Comparison of ENCODE assay signal across 10 mouse cellular contexts in genomic region chr4:83984671-83985391, GRCm38 (mm10).
DNase-seq lines count a peak whose midpoint lies in the region; ATAC-seq lines count a peak whose summit lies in the region.
"Had no signal": no experiment of that assay in that cellular context is flagged by ENCODE, and none has a peak within 500 bp of the region (broad histone marks: within the 10 kb centered on the region; RNA-seq: fewer than 3 reads in every experiment).

No protein-coding gene starts in this region.

- no peaks in the 10 kb centered on the region for H3K4me1 ChIP-seq in hindbrain, embryonic 16.5 days (ENCODE audit: control insufficient read depth, insufficient read depth, low read depth, low read length)
- peaks cover 9% of the 10 kb centered on the region for H3K4me1 ChIP-seq in hindbrain, embryonic 12.5 days
- peaks cover 21% of the 10 kb centered on the region for H3K4me1 ChIP-seq in forebrain, embryonic 12.5 days
- 0 out of 2 replicates have a peak, but pooled peaks cover 2% of the 10 kb centered on the region for H3K4me1 ChIP-seq in midbrain, embryonic 16.5 days (ENCODE audit: control insufficient read depth, insufficient read depth, low read length)

- DNase-seq in layer of hippocampus, postnatal 10 days (ENCODE audit: low spot score in 2 of 2): peak; percentile 49 to 57
- DNase-seq in cerebellum, postnatal 25 days: no peak
- DNase-seq in kidney, postnatal 4 days: no peak

- no peak overlapping the region for H3K27ac ChIP-seq in hindbrain, embryonic 16.5 days (ENCODE audit: low read depth, low read length)
- H3K27ac ChIP-seq in hindbrain, embryonic 12.5 days: no peak overlapping the region
- 0 out of 2 replicates have a peak overlapping the region, but pooled peaks have one; percentile 19 for H3K27ac ChIP-seq in forebrain, embryonic 12.5 days
- no peak overlapping the region for H3K27ac ChIP-seq in midbrain, embryonic 16.5 days (ENCODE audit: low read length)
- H3K27ac ChIP-seq: embryonic facial prominence, embryonic 12.5 days; liver, embryonic 14.5 days had no signal

- H3K4me2 ChIP-seq in hindbrain, embryonic 16.5 days (ENCODE audit: low read length): no peak overlapping the region
- no peak overlapping the region for H3K4me2 ChIP-seq in hindbrain, embryonic 12.5 days (replicated peaks)
- H3K4me2 ChIP-seq in forebrain, embryonic 12.5 days: no peak overlapping the region
- H3K4me2 ChIP-seq in midbrain, embryonic 16.5 days (ENCODE audit: low read length): no peak overlapping the region
- H3K4me2 ChIP-seq: embryonic facial prominence, embryonic 12.5 days had no signal

- no peaks in the 10 kb centered on the region for H3K27me3 ChIP-seq in hindbrain, embryonic 16.5 days (replicated peaks; ENCODE audit: control insufficient read depth, insufficient read depth, low read length)
- no peaks in the 10 kb centered on the region for H3K27me3 ChIP-seq in hindbrain, embryonic 12.5 days
- H3K27me3 ChIP-seq in forebrain, embryonic 12.5 days: no peaks in the 10 kb centered on the region
- no peaks in the 10 kb centered on the region for H3K27me3 ChIP-seq in midbrain, embryonic 16.5 days (ENCODE audit: control insufficient read depth, insufficient read depth, low read depth, low read length)
- H3K27me3 ChIP-seq: embryonic facial prominence, embryonic 12.5 days had no signal

- H3K9me3 ChIP-seq in hindbrain, embryonic 16.5 days (ENCODE audit: control insufficient read depth, low read length): no peaks in the 10 kb centered on the region
- H3K9me3 ChIP-seq in hindbrain, embryonic 12.5 days (replicated peaks): no peaks in the 10 kb centered on the region
- no peaks in the 10 kb centered on the region for H3K9me3 ChIP-seq in forebrain, embryonic 12.5 days
- H3K9me3 ChIP-seq in midbrain, embryonic 16.5 days (replicated peaks; ENCODE audit: control insufficient read depth, low read length, poor library complexity, severe bottlenecking): no peaks in the 10 kb centered on the region
- H3K9me3 ChIP-seq: embryonic facial prominence, embryonic 12.5 days had no signal

- WGBS in hindbrain, embryonic 16.5 days: 78% methylated on average over 15 of the region's 15 CpGs
- 79% methylated on average over 15 of the region's 15 CpGs for WGBS in hindbrain, embryonic 12.5 days
- 65% methylated on average over 15 of the region's 15 CpGs for WGBS in forebrain, embryonic 12.5 days
- 68% methylated on average over 15 of the region's 15 CpGs for WGBS in midbrain, embryonic 16.5 days

- no peak overlapping the region for H3K9ac ChIP-seq in hindbrain, embryonic 16.5 days (ENCODE audit: low read depth, low read length)
- no peak overlapping the region for H3K9ac ChIP-seq in hindbrain, embryonic 12.5 days
- no peak overlapping the region for H3K9ac ChIP-seq in forebrain, embryonic 12.5 days
- H3K9ac ChIP-seq in midbrain, embryonic 16.5 days (ENCODE audit: low read depth, low read length): no peak overlapping the region
- H3K9ac ChIP-seq: embryonic facial prominence, embryonic 12.5 days; liver, embryonic 14.5 days had no signal

- peak; percentile 87 for ATAC-seq in hindbrain, embryonic 16.5 days
- no peak for ATAC-seq in hindbrain, embryonic 12.5 days (ENCODE audit: low FRiP score)
- 0 out of 2 replicates have a peak, but pooled peaks have one; percentile 53 for ATAC-seq in forebrain, embryonic 12.5 days (ENCODE audit: low FRiP score)
- ATAC-seq in midbrain, embryonic 16.5 days: peak; percentile 74; the same call in 1 of the 2 replicates
- ATAC-seq in erythroblast, adult 5-6 weeks (replicated peaks; ENCODE audit: low FRiP score, poor library complexity, severe bottlenecking): no peak

- H3K36me3 ChIP-seq in hindbrain, embryonic 16.5 days (ENCODE audit: control insufficient read depth, insufficient read depth, low read length): no peaks in the 10 kb centered on the region
- H3K36me3 ChIP-seq in hindbrain, embryonic 12.5 days: no peaks in the 10 kb centered on the region
- H3K36me3 ChIP-seq in forebrain, embryonic 12.5 days (replicated peaks): no peaks in the 10 kb centered on the region
- no peaks in the 10 kb centered on the region for H3K36me3 ChIP-seq in midbrain, embryonic 16.5 days (ENCODE audit: control insufficient read depth, insufficient read depth, low read length)
- H3K36me3 ChIP-seq: embryonic facial prominence, embryonic 12.5 days had no signal

- H3K4me3 ChIP-seq in hindbrain, embryonic 16.5 days (ENCODE audit: low read length): no peak overlapping the region
- no peak overlapping the region for H3K4me3 ChIP-seq in hindbrain, embryonic 12.5 days
- H3K4me3 ChIP-seq in forebrain, embryonic 12.5 days (replicated peaks): no peak overlapping the region
- H3K4me3 ChIP-seq in midbrain, embryonic 16.5 days (ENCODE audit: low read depth, low read length): no peak overlapping the region
- H3K4me3 ChIP-seq: embryonic facial prominence, embryonic 12.5 days had no signal

Comparison
In these comparisons a context has a peak if more than half of its experiments do, and no peak if none do; other contexts are left out.
1. ATAC-seq: peak in hindbrain, embryonic 16.5 days (single experiment), forebrain, embryonic 12.5 days (single experiment) and midbrain, embryonic 16.5 days (single experiment); none in hindbrain, embryonic 12.5 days (single experiment) and erythroblast, adult 5-6 weeks (single experiment).
2. DNase-seq: peak in layer of hippocampus, postnatal 10 days (2 of 2); none in cerebellum, postnatal 25 days (0 of 2) and kidney, postnatal 4 days (0 of 2).